Mouse (Mus musculus) hindbrain, embryonic 11.5 days (tissue): Measurements from ENCODE around the gene Cyp2a12. TPM values are rescaled to one million over a fixed set of nuclear protein-coding genes. Genes with fewer than 3 reads are reported as not detected.
"Not testable (repeated sequence)": the region's sequence is repeated elsewhere in the genome, so short reads cannot be mapped to it uniquely, and the experiment has no call there.

Experiments used
- ATAC-seq: fragments of 200-750 bp; cut with Nextera tagmentation; 2 replicates; pipeline ENCODE4 v1.8.0; 2017; ENCODE audit warnings: mild to moderate bottlenecking, moderate TSS enrichment, moderate library complexity; ENCODE audit not compliant: low FRiP score
- DNase-seq: peaks from one replicate; pipeline ENCODE4 v3.0.0-alpha.2; 2015; ENCODE audit warnings: low spot score
- H3K27ac ChIP-seq: fragments of 300-500 bp; sonication (generic); 2 replicates; pipeline ENCODE4 v1.5.1; 2014; ENCODE audit warnings: mild to moderate bottlenecking, low read depth, low read length
- H3K27me3 ChIP-seq: fragments of 300-500 bp; sonication (generic); 2 replicates; pipeline ENCODE4 v1.6.1; 2014; ENCODE audit warnings: mild to moderate bottlenecking, low read length, moderate library complexity, mixed read lengths; ENCODE audit not compliant: control insufficient read depth, insufficient read depth
- H3K36me3 ChIP-seq: fragments of 300-500 bp; sonication (generic); 2 replicates; pipeline ENCODE4 v1.6.1; 2014; ENCODE audit warnings: mild to moderate bottlenecking, low read length, moderate library complexity, mixed read lengths; ENCODE audit not compliant: control insufficient read depth, insufficient read depth
- H3K4me1 ChIP-seq: fragments of 300-500 bp; sonication (generic); replicated peaks from 2 replicates; pipeline ENCODE4 v1.6.1; 2014; ENCODE audit warnings: low read length, mixed read lengths; ENCODE audit not compliant: control insufficient read depth, insufficient read depth
- H3K4me2 ChIP-seq: fragments of 300-500 bp; sonication (generic); replicated peaks from 2 replicates; pipeline ENCODE4 v1.6.1; 2014; ENCODE audit warnings: mild to moderate bottlenecking, low read depth, low read length
- H3K4me3 ChIP-seq: fragments of 300-500 bp; sonication (generic); 2 replicates; pipeline ENCODE4 v1.5.1; 2014; ENCODE audit warnings: low read depth, low read length
- H3K9ac ChIP-seq: fragments of 300-500 bp; sonication (generic); 2 replicates; pipeline ENCODE4 v1.6.1; 2014; ENCODE audit warnings: low read depth, low read length
- H3K9me3 ChIP-seq: fragments of 300-500 bp; sonication (generic); 2 replicates; pipeline ENCODE4 v1.6.1; 2016; ENCODE audit warnings: low read length; ENCODE audit not compliant: control insufficient read depth
- WGBS: fragments of 180-500 bp; shearing (Covaris S2); extraction: QIAGEN DNeasy Blood & Tissue Kit; methylation state at CpG from one replicate; pipeline ENCODE4 v1.1.7; 2014; 5-methylcytosine and 5-hydroxymethylcytosine counted together
- polyA plus RNA-seq: library from polyadenylated mRNA; unstranded; fragments of >200 nt; fragmentation: Nextera tagmentation; extraction: Ambion mirVana; gene quantifications from 2 replicates; pipeline ENCODE4 v1.2.1, GENCODE M21; 2014

The Cyp2a12 gene
- not detected in 2 replicates for polyA plus RNA-seq

DNA sequence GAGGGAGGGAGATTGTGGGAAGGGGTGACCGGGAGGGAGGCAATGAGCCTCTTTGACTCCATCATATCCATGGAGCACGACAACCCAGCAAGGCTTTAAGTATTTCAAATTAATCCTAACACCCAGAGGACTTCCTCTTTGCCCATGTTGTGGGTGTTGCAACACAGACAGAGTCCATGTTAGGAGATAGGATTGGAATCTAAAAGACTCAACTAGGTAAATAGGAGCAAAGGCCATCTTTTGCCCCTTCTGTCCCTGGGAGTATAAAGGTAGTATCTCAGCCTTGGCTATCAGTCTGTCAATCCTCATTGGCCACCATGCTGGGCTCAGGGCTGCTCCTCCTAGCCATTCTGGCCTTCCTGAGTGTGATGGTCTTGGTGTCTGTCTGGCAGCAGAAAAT lies at the start of gene Cyp2a12:
Gene Cyp2a12 (plus strand): TSS at position 293 of the 400 bp plus-strand sequence.
- Histone ChIP-seq H3K9me3 (no peaks in the 10 kb centered on the region), H3K36me3 (no peaks in the 10 kb centered on the region), H3K27ac (no peak within 1 kb of the TSS), H3K4me1 (no peaks in the 10 kb centered on the region), H3K4me3 (no peak within 1 kb of the TSS), H3K4me2 (no peak within 1 kb of the TSS), H3K9ac (no peak within 1 kb of the TSS), H3K27me3 (no peaks in the 10 kb centered on the region)
- DNase-seq (no peak), ATAC-seq (no peak)
- 89% methylated on average over 2 of the region's 2 CpGs for WGBS

GRCm38 (mm10) chr7:26981464-26981863 lies 47.4 kb upstream of the Cyp2a12 start:
- not testable (repeated sequence) for H3K9me3 ChIP-seq, H3K4me3 ChIP-seq, H3K27ac ChIP-seq, H3K36me3 ChIP-seq, DNase-seq, H3K4me1 ChIP-seq, H3K4me2 ChIP-seq, ATAC-seq, H3K27me3 ChIP-seq, H3K9ac ChIP-seq
- 87% methylated on average over 2 of the region's 2 CpGs for WGBS

DNA sequence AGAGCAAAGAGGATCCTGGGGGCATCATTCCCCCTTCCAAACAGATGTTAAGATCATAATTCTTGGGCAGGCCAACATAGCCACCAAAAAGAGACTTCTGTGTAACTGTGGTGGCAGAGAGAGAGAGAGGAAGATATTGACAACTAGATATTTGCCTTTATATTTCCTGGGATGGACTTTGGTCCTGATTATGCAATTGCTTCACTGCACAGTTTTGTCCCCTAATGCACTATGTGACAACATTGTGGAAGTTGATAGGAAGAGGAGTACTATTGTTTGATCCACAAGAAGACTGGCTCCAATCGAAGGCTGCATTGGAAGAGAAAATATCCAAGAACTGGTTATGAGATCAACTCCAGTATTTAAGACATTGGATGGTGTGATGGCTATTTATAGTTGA lies 46.9 kb upstream of the Cyp2a12 start:
- H3K27ac ChIP-seq, H3K4me2 ChIP-seq, H3K36me3 ChIP-seq, H3K4me3 ChIP-seq, H3K9me3 ChIP-seq, DNase-seq, H3K4me1 ChIP-seq, H3K9ac ChIP-seq, ATAC-seq, H3K27me3 ChIP-seq: not testable (repeated sequence)
- WGBS, result 89% methylated on average over 1 of the region's 1 CpGs

DNA sequence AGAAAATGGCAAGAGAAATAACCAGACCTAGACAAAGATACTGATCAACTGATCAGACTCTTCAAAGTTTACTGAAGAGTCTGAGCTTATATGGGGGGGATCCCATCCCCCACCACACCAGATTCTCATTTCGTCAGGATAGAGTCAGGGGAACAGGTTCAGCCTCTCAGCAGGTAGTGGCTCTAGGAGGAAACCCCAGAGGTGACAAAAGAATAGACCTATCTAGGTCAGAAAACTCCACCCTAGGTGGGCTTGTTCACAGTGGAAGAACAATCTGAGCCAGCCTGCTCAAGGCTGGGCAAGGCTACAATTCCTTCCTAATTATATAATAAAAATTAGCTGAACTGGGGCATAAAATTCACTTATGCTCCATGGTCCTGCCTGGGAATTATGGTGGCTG lies 46.3 kb upstream of the Cyp2a12 start:
- no peak for ATAC-seq

GRCm38 (mm10) chr7:26983151-26983550 lies 45.7 kb upstream of the Cyp2a12 start:
- H3K4me2 ChIP-seq, H3K9me3 ChIP-seq, H3K9ac ChIP-seq, H3K27me3 ChIP-seq, H3K4me1 ChIP-seq, ATAC-seq, H3K27ac ChIP-seq, H3K36me3 ChIP-seq, H3K4me3 ChIP-seq, DNase-seq: not testable (repeated sequence)
- WGBS, result 38% methylated on average over 1 of the region's 1 CpGs

More for the DNA sequence above, 46.3 kb upstream of the Cyp2a12 start:
- Histone ChIP-seq H3K9me3 (no peaks in the 10 kb centered on the region), H3K4me2 (no peak overlapping the region), H3K9ac (no peak overlapping the region), H3K27ac (no peak overlapping the region), H3K4me1 (no peaks in the 10 kb centered on the region), H3K4me3 (no peak overlapping the region), H3K27me3 (no peaks in the 10 kb centered on the region), H3K36me3 (no peaks in the 10 kb centered on the region)
- DNase-seq, result no peak
- 25% methylated on average over 1 of the region's 1 CpGs for WGBS

DNA sequence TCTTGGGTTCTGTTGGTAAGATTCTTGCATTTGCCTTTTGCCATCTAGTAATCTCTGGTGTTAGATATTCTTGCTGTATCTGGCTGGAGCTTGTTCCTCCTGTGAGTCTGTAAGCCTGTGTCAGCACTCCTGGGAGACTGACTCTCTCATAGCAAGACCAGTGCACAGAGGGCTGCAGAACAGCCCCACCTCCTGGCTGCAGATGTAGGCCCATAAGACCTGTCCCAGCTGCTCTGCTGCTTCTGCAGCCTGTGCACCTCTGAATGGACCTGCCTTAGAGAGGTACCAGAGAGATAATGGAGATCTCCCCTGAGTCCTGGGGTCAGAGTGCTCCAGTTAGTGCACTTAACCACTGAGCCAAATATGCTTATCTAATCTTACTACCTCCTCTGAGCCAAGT lies 2.3 kb upstream of the Cyp2a12 start:
- H3K9ac ChIP-seq, H3K36me3 ChIP-seq, DNase-seq, H3K4me3 ChIP-seq, H3K4me1 ChIP-seq, ATAC-seq, H3K9me3 ChIP-seq, H3K27ac ChIP-seq, H3K27me3 ChIP-seq, H3K4me2 ChIP-seq: not testable (repeated sequence)

DNA sequence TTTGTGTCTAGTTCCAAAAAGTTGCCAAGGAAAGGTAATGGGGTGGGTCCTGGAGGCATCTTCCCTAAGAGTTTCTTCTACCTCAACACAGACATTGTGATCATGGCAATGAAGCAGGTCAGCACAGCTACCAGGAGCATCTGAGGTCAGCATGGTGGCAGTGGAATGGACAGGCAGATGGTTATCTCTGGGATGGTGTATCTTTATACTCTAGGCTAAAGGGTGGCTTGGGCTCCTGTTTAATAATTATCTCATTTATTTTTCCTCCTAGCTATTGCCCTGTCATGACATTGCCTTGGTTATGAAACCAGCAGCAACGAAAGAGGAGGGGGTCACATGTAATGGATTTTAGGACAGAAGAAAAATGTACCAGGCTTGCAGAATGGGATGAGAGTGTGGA lies 20.0 kb downstream of the Cyp2a12 start:
- WGBS, result 80% methylated on average over 1 of the region's 1 CpGs
- H3K4me1 ChIP-seq, result not testable (repeated sequence)

GRCm38 (mm10) chr7:27059333-27059732 lies 30.5 kb downstream of the Cyp2a12 start:
- not testable (repeated sequence) for H3K27me3 ChIP-seq, H3K36me3 ChIP-seq, H3K4me3 ChIP-seq, H3K4me2 ChIP-seq, H3K9ac ChIP-seq, ATAC-seq, DNase-seq, H3K9me3 ChIP-seq, H3K4me1 ChIP-seq, H3K27ac ChIP-seq
- 89% methylated on average over 2 of the region's 2 CpGs for WGBS

More for the DNA sequence above, 20.0 kb downstream of the Cyp2a12 start:
- DNase-seq, H3K36me3 ChIP-seq, H3K27me3 ChIP-seq, ATAC-seq, H3K9ac ChIP-seq, H3K9me3 ChIP-seq, H3K27ac ChIP-seq, H3K4me3 ChIP-seq, H3K4me2 ChIP-seq: not testable (repeated sequence)

- not testable (repeated sequence) for H3K27me3 ChIP-seq, H3K4me2 ChIP-seq, H3K9ac ChIP-seq, H3K9me3 ChIP-seq, H3K4me3 ChIP-seq, ATAC-seq, H3K36me3 ChIP-seq, H3K27ac ChIP-seq, DNase-seq, H3K4me1 ChIP-seq
Observed at GRCm38 (mm10) chr7:27059896-27060295, 31.0 kb downstream of the Cyp2a12 start.
